ENCODE assay signal across 8 mouse cellular contexts in genomic region chr15:99333676-99334065, GRCm38 (mm10). TPM values are rescaled to one million over a fixed set of nuclear protein-coding genes. Genes with fewer than 3 reads are reported as not detected.
DNase-seq lines count a peak whose midpoint lies in the region; ATAC-seq lines count a peak whose summit lies in the region.

No protein-coding gene starts in this region.

- DNase-seq in lung, postnatal 36 days = no peak
- DNase-seq in heart, adult 18-20 months = peak; percentile 59 to 76
- DNase-seq in kidney, adult 9 months = peak; percentile 52
- DNase-seq in left cerebral cortex, adult 8-10 months (ENCODE audit: low spot score in 2 of 2) = no peak
- no peak for DNase-seq in layer of hippocampus, postnatal 25 days (ENCODE audit: extremely low spot score in 1 of 2, low spot score in 1 of 2)
- DNase-seq in retina, postnatal 1 day = no peak

- H3K4me1 ChIP-seq in lung, embryonic 15.5 days = peaks cover 73% of the 10 kb centered on the region
- H3K4me1 ChIP-seq in midbrain, embryonic 16.5 days (ENCODE audit: control insufficient read depth, insufficient read depth, low read length) = no peaks in the 10 kb centered on the region

- no peaks in the 10 kb centered on the region for H3K9me3 ChIP-seq in lung, embryonic 15.5 days
- H3K9me3 ChIP-seq in midbrain, embryonic 16.5 days (replicated peaks; ENCODE audit: control insufficient read depth, low read length, poor library complexity, severe bottlenecking) = no peaks in the 10 kb centered on the region

- peak overlapping the region; percentile 7; the same call in 1 of the 2 replicates for H3K9ac ChIP-seq in lung, embryonic 15.5 days
- no peak overlapping the region for H3K9ac ChIP-seq in midbrain, embryonic 16.5 days (ENCODE audit: low read depth, low read length)

- peak; percentile 28 for ATAC-seq in lung, embryonic 15.5 days (ENCODE audit: borderline replicate concordance, extremely low read depth, low FRiP score, low TSS enrichment)
- ATAC-seq in midbrain, embryonic 16.5 days = no peak

- WGBS in lung, embryonic 15.5 days = 52% methylated on average over 3 of the region's 3 CpGs
- WGBS in midbrain, embryonic 16.5 days = 97% methylated on average over 3 of the region's 3 CpGs

- H3K27ac ChIP-seq in lung, embryonic 15.5 days = peak overlapping the region; percentile 98
- peak overlapping the region; percentile 70 for H3K27ac ChIP-seq in midbrain, embryonic 16.5 days (ENCODE audit: low read length)

- no peaks in the 10 kb centered on the region for H3K27me3 ChIP-seq in lung, embryonic 15.5 days
- no peaks in the 10 kb centered on the region for H3K27me3 ChIP-seq in midbrain, embryonic 16.5 days (ENCODE audit: control insufficient read depth, insufficient read depth, low read depth, low read length)

- no peak overlapping the region for H3K4me3 ChIP-seq in lung, embryonic 15.5 days
- H3K4me3 ChIP-seq in midbrain, embryonic 16.5 days (ENCODE audit: low read depth, low read length) = no peak overlapping the region

- peaks cover 3% of the 10 kb centered on the region; the same call in 1 of the 2 replicates for H3K36me3 ChIP-seq in lung, embryonic 15.5 days
- no peaks in the 10 kb centered on the region; the same call in 1 of the 2 replicates for H3K36me3 ChIP-seq in midbrain, embryonic 16.5 days (ENCODE audit: control insufficient read depth, insufficient read depth, low read length)

- peak overlapping the region; percentile 38; the same call in 1 of the 2 replicates for H3K4me2 ChIP-seq in lung, embryonic 15.5 days
- H3K4me2 ChIP-seq in midbrain, embryonic 16.5 days (ENCODE audit: low read length) = no peak overlapping the region

RNA-seq across cellular contexts. Expression of gene Fmnl3, which starts 36.6 kb away (rescaled TPM):
- 34.5 and 34.9 TPM in 2 replicates for polyA plus RNA-seq in lung, embryonic 15.5 days (2015; fragmentation: Nextera tagmentation; extraction: Ambion mirVana)
- 10 to 100 TPM; 13.4 to 14.8 TPM for total RNA-seq in heart, adult 18-20 months (2021)
- 7.9 and 8.0 TPM in 2 replicates for polyA plus RNA-seq in midbrain, embryonic 16.5 days (2015; fragmentation: Nextera tagmentation; extraction: Ambion mirVana)
- total RNA-seq in left cerebral cortex, adult 8-10 months (2022) = 10 to 100 TPM; 10.7 to 14.2 (median 12.7) TPM
- total RNA-seq in layer of hippocampus, postnatal 25 days (2021) = 10 to 100 TPM in 1 of 2 experiments, 1 to 10 TPM in 1; 9.3 to 11.3 TPM

RNA-seq across cellular contexts. Expression of gene Fam186b, which starts 38.0 kb away (rescaled TPM):
- 0.05 and 0.35 TPM in 2 replicates for polyA plus RNA-seq in lung, embryonic 15.5 days (2015; fragmentation: Nextera tagmentation; extraction: Ambion mirVana)
- not detected for total RNA-seq in heart, adult 18-20 months (2021)
- 0.53 and 0.73 TPM in 2 replicates for polyA plus RNA-seq in midbrain, embryonic 16.5 days (2015; fragmentation: Nextera tagmentation; extraction: Ambion mirVana)
- 1 to 10 TPM in 3 of 4 experiments, under 1 TPM in 1; 0.58 to 2.1 (median 1.1) TPM for total RNA-seq in left cerebral cortex, adult 8-10 months (2022)
- 1 to 10 TPM; 1.2 to 1.3 TPM for total RNA-seq in layer of hippocampus, postnatal 25 days (2021)

RNA-seq across cellular contexts. Expression of gene Prpf40b, which starts 38.8 kb away (rescaled TPM):
- polyA plus RNA-seq in lung, embryonic 15.5 days (2015; fragmentation: Nextera tagmentation; extraction: Ambion mirVana) = 55.1 and 55.3 TPM in 2 replicates
- total RNA-seq in heart, adult 18-20 months (2021) = 10 to 100 TPM; 18.2 to 19.4 TPM
- 122 and 130 TPM in 2 replicates for polyA plus RNA-seq in midbrain, embryonic 16.5 days (2015; fragmentation: Nextera tagmentation; extraction: Ambion mirVana)
- 10 to 100 TPM; 87.9 to 95.7 (median 93.4) TPM for total RNA-seq in left cerebral cortex, adult 8-10 months (2022)
- 100 to 1,000 TPM in 1 of 2 experiments, 10 to 100 TPM in 1; 81.5 to 116 TPM for total RNA-seq in layer of hippocampus, postnatal 25 days (2021)

RNA-seq across cellular contexts. Expression of gene Tmbim6, which starts 59.0 kb away (rescaled TPM):
- polyA plus RNA-seq in lung, embryonic 15.5 days (2015; fragmentation: Nextera tagmentation; extraction: Ambion mirVana) = 382 and 427 TPM in 2 replicates
- total RNA-seq in heart, adult 18-20 months (2021) = 100 to 1,000 TPM; 225 to 256 TPM
- polyA plus RNA-seq in midbrain, embryonic 16.5 days (2015; fragmentation: Nextera tagmentation; extraction: Ambion mirVana) = 279 and 310 TPM in 2 replicates
- total RNA-seq in left cerebral cortex, adult 8-10 months (2022) = 100 to 1,000 TPM; 336 to 365 (median 345) TPM
- total RNA-seq in layer of hippocampus, postnatal 25 days (2021) = 100 to 1,000 TPM; 359 to 369 TPM

Comparison
In these comparisons a context has a peak if more than half of its experiments do, and no peak if none do; other contexts are left out.
1. DNase-seq: peak in heart, adult 18-20 months (2 of 2) and kidney, adult 9 months (single experiment); none in lung, postnatal 36 days (single experiment), left cerebral cortex, adult 8-10 months (0 of 2), layer of hippocampus, postnatal 25 days (0 of 2) and retina, postnatal 1 day (single experiment).
2. RNA of gene Prpf40b, which starts 38.8 kb away (total RNA-seq): 81.5 to 116 TPM in layer of hippocampus, postnatal 25 days and 87.9 to 95.7 TPM in left cerebral cortex, adult 8-10 months; 18.2 to 19.4 TPM in heart, adult 18-20 months; every median in the first group is over 4 times any median in the second.